In genomic region chr8:124739268-124739667, GRCm38 (mm10) we compare ENCODE assay signal across 8 mouse cellular contexts. TPM values are rescaled to one million over a fixed set of nuclear protein-coding genes. Genes with fewer than 3 reads are reported as not detected.
A peak's percentile ranks its signal among the peaks of the same experiment; 100 is the strongest.
DNase-seq lines count a peak whose midpoint lies in the region; ATAC-seq and TF ChIP-seq lines count a peak whose summit lies in the region.

No protein-coding gene starts in this region.

- no peaks in the 10 kb centered on the region for H3K9me3 ChIP-seq in G1E (replicated peaks)

- H3K4me3 ChIP-seq in left cerebral cortex, adult 2 months, result no peak overlapping the region
- H3K4me3 ChIP-seq in G1E (ENCODE audit: low read depth, low read length), result no peak overlapping the region

- peaks cover 9% of the 10 kb centered on the region for H3K36me3 ChIP-seq in G1E (replicated peaks)

- no peak for DNase-seq in left cerebral cortex, adult 2 months (ENCODE audit: extremely low spot score in 1 of 2, low spot score in 2 of 2)
- no peak for DNase-seq in left cerebral cortex, postnatal 25 days (ENCODE audit: low spot score in 2 of 2)
- no peak for DNase-seq in G1E (ENCODE audit: low spot score)
- DNase-seq in cerebellum, adult 9-11 months, result peak; percentile 32
- DNase-seq in lung, postnatal 36 days, result peak; percentile 58
- no peak for DNase-seq in left cerebral cortex, postnatal 36 days (ENCODE audit: low spot score in 2 of 2)
- DNase-seq in right cerebral cortex, postnatal 4 days, result no peak
- no peak for DNase-seq in testis, postnatal 14 days (ENCODE audit: low spot score)

- ATAC-seq in G1E (ENCODE audit: extremely low read depth, insufficient number of reproducible peaks, low FRiP score, poor library complexity, severe bottlenecking), result no peak

- peak; percentile 64 for TF ChIP-seq CTCF in left cerebral cortex, adult 2 months (IDR thresholded peaks at IDR 0.05)
- TF ChIP-seq CTCF in G1E (IDR thresholded peaks at IDR 0.05; ENCODE audit: low read depth, low read length), result peak; percentile 14; the same call in 1 of the 2 replicates

- no peak overlapping the region for H3K27ac ChIP-seq in left cerebral cortex, adult 2 months

- no peaks in the 10 kb centered on the region; the same call in 1 of the 2 replicates for H3K4me1 ChIP-seq in G1E (ENCODE audit: insufficient read depth, low read depth, low read length)

- H3K27me3 ChIP-seq in G1E (ENCODE audit: insufficient read depth, low read length), result 0 out of 2 replicates have a peak, but pooled peaks cover 2% of the 10 kb centered on the region

- intact Hi-C loops in left cerebral cortex, adult 2 months (cut with DNase I), result loop anchor here (5.0 kb wide), 1 partner anchor 88 kb away; no protein-coding TSS in a partner anchor
- intact Hi-C loops in left cerebral cortex, postnatal 25 days (cut with DNase I), result no loop called here
- intact Hi-C loops in left cerebral cortex, postnatal 36 days (cut with DNase I), result no loop called here

RNA-seq across cellular contexts. Expression of gene Fam89a, which starts 12.4 kb away (rescaled TPM):
- total RNA-seq in left cerebral cortex, adult 2 months (2021), result under 1 TPM; 0.77 to 0.87 TPM
- under 1 TPM in 1 of 2 experiments, not detected in 1; 0.25 TPM for total RNA-seq in left cerebral cortex, postnatal 25 days (2021)
- not detected in 2 replicates for total RNA-seq in G1E (2014; fragmentation: Nextera tagmentation)
- 0.35 TPM in 1 of 2 replicates, not detected in the other for total RNA-seq in G1E (2017)
- polyA plus RNA-seq in G1E (2012), result not detected in 2 replicates
- under 1 TPM; 0.29 to 0.54 TPM for total RNA-seq in left cerebral cortex, postnatal 36 days (2021)

RNA-seq across cellular contexts. Expression of gene Arv1, which starts 17.3 kb away (rescaled TPM):
- total RNA-seq in left cerebral cortex, adult 2 months (2021), result 10 to 100 TPM; 13.0 to 13.9 TPM
- total RNA-seq in left cerebral cortex, postnatal 25 days (2021), result 10 to 100 TPM; 11.1 to 11.4 TPM
- 12.4 and 26.0 TPM in 2 replicates for total RNA-seq in G1E (2014; fragmentation: Nextera tagmentation)
- total RNA-seq in G1E (2017), result 4.2 and 5.0 TPM in 2 replicates
- polyA plus RNA-seq in G1E (2012), result 22.0 and 22.9 TPM in 2 replicates
- total RNA-seq in left cerebral cortex, postnatal 36 days (2021), result 10 to 100 TPM in 1 of 2 experiments, 1 to 10 TPM in 1; 9.8 to 12.7 TPM

RNA-seq across cellular contexts. Expression of gene Ttc13, which starts 17.5 kb away (rescaled TPM):
- total RNA-seq in left cerebral cortex, adult 2 months (2021), result 10 to 100 TPM; 41.4 to 42.6 TPM
- total RNA-seq in left cerebral cortex, postnatal 25 days (2021), result 10 to 100 TPM; 39.1 to 46.4 TPM
- total RNA-seq in G1E (2014; fragmentation: Nextera tagmentation) (26.2 and 35.1 TPM in 2 replicates), G1E (2017) (30.4 and 35.5 TPM in 2 replicates)
- polyA plus RNA-seq in G1E (2012), result 6.8 and 9.2 TPM in 2 replicates
- 10 to 100 TPM; 35.6 to 49.9 TPM for total RNA-seq in left cerebral cortex, postnatal 36 days (2021)

RNA-seq across cellular contexts. Expression of gene Trim67, which starts 53.6 kb away (rescaled TPM):
- 1 to 10 TPM; 2.0 to 2.2 TPM for total RNA-seq in left cerebral cortex, adult 2 months (2021)
- total RNA-seq in left cerebral cortex, postnatal 25 days (2021), result 1 to 10 TPM; 2.2 to 2.4 TPM
- total RNA-seq in G1E (2014; fragmentation: Nextera tagmentation), result not detected in 2 replicates
- total RNA-seq in G1E (2017), result 0.05 TPM in 1 of 2 replicates, not detected in the other
- polyA plus RNA-seq in G1E (2012), result not detected in 2 replicates
- total RNA-seq in left cerebral cortex, postnatal 36 days (2021), result 1 to 10 TPM; 2.0 to 2.4 TPM

Comparison
In these comparisons a context has a peak if more than half of its experiments do, and no peak if none do; other contexts are left out.
1. DNase-seq: peak in cerebellum, adult 9-11 months (single experiment) and lung, postnatal 36 days (single experiment); none in left cerebral cortex, adult 2 months (0 of 2), left cerebral cortex, postnatal 25 days (0 of 2), G1E (single experiment), left cerebral cortex, postnatal 36 days (0 of 2), right cerebral cortex, postnatal 4 days (single experiment) and testis, postnatal 14 days (single experiment).